Mouse (Mus musculus) mature B cell (primary cell): ENCODE data around the gene Gramd1a.

Experiments
- in situ Hi-C: fragments of 300-500 bp; cut with MboI; formaldehyde crosslinking; loops from 2 replicates; pipeline ENCODE4 v1.14.3; 2019

Gramd1a gene

GRCm38 (mm10) chr7:31123697-31124096, 32.0 kb downstream of the Gramd1a start:
- in situ Hi-C loops = no loop called here

GRCm38 (mm10) chr7:31122641-31123631, 32.8 kb downstream of the Gramd1a start:
- in situ Hi-C loops = no loop called here

- in situ Hi-C loops = no loop called here
Measured at GRCm38 (mm10) chr7:31119556-31119955, 36.1 kb downstream of the Gramd1a start.

GRCm38 (mm10) chr7:31118486-31118885, 37.2 kb downstream of the Gramd1a start:
- in situ Hi-C loops = no loop called here

GRCm38 (mm10) chr7:31117465-31117864, 38.2 kb downstream of the Gramd1a start:
- in situ Hi-C loops = no loop called here

GRCm38 (mm10) chr7:31116721-31117145, 39.0 kb downstream of the Gramd1a start:
- in situ Hi-C loops = no loop called here

- in situ Hi-C loops = no loop called here
Measured at GRCm38 (mm10) chr7:31115587-31116043, 40.1 kb downstream of the Gramd1a start.

- in situ Hi-C loops = no loop called here
Measured at GRCm38 (mm10) chr7:31115182-31115581, 40.5 kb downstream of the Gramd1a start, which contains the start of gene Hpn. Hpn (minus strand) TSS chr7:31115290.

- in situ Hi-C loops = no loop called here
Measured at GRCm38 (mm10) chr7:31114646-31115045, 41.0 kb downstream of the Gramd1a start.

GRCm38 (mm10) chr7:31113800-31114199, 41.9 kb downstream of the Gramd1a start:
- in situ Hi-C loops = no loop called here

GRCm38 (mm10) chr7:31112036-31112435, 43.7 kb downstream of the Gramd1a start:
- in situ Hi-C loops = no loop called here

GRCm38 (mm10) chr7:31110861-31111385, 44.8 kb downstream of the Gramd1a start:
- in situ Hi-C loops = no loop called here

- in situ Hi-C loops = no loop called here
Measured at GRCm38 (mm10) chr7:31109796-31110195, 45.9 kb downstream of the Gramd1a start.

GRCm38 (mm10) chr7:31109091-31109490, 46.6 kb downstream of the Gramd1a start:
- in situ Hi-C loops = no loop called here

GRCm38 (mm10) chr7:31107781-31108180, 47.9 kb downstream of the Gramd1a start:
- in situ Hi-C loops = no loop called here

- in situ Hi-C loops = no loop called here
Measured at GRCm38 (mm10) chr7:31106166-31106565, 49.5 kb downstream of the Gramd1a start.

- in situ Hi-C loops = no loop called here
Measured at GRCm38 (mm10) chr7:31105061-31105768, 50.5 kb downstream of the Gramd1a start.

- in situ Hi-C loops = no loop called here
Measured at GRCm38 (mm10) chr7:31100786-31101185, 54.9 kb downstream of the Gramd1a start.

- in situ Hi-C loops = loop anchor here (5.0 kb wide), 1 partner anchor 42 kb away; the partner anchor contains the start of genes Fxyd1 and Lgi4
Measured at GRCm38 (mm10) chr7:31099612-31099982, 56.1 kb downstream of the Gramd1a start.

- in situ Hi-C loops = loop anchor here (5.0 kb wide), 1 partner anchor 42 kb away; the partner anchor contains the start of genes Fxyd1 and Lgi4
Measured at GRCm38 (mm10) chr7:31098697-31099611, 56.7 kb downstream of the Gramd1a start.
